Mouse (Mus musculus) forebrain, postnatal 0 days (tissue): ENCODE measurements around the gene Abcf3. TPM values are rescaled to one million over a fixed set of nuclear protein-coding genes. Genes with fewer than 3 reads are reported as not detected.

ENCODE experiments used
- ATAC-seq: fragments of 200-750 bp; cut with Nextera tagmentation; 2 replicates; pipeline ENCODE4 v1.8.0; 2017; ENCODE audit warnings: mild to moderate bottlenecking, moderate library complexity
- DNase-seq: peaks from one replicate; pipeline ENCODE4 v3.0.0-alpha.2; 2015
- H3K27ac ChIP-seq: fragments of 300-500 bp; sonication (generic); 2 replicates; pipeline ENCODE4 v1.5.1; 2014; ENCODE audit warnings: low read depth, mild to moderate bottlenecking, antibody characterized with exemption, low read length, moderate library complexity, mixed read lengths
- H3K27me3 ChIP-seq: fragments of 300-500 bp; sonication (generic); 2 replicates; pipeline ENCODE4 v1.6.1; 2014; ENCODE audit warnings: mild to moderate bottlenecking, low read length, mixed read lengths; ENCODE audit not compliant: insufficient read depth
- H3K36me3 ChIP-seq: fragments of 300-500 bp; sonication (generic); 2 replicates; pipeline ENCODE4 v1.6.1; 2014; ENCODE audit warnings: mild to moderate bottlenecking, moderate library complexity; ENCODE audit not compliant: insufficient read depth
- H3K4me1 ChIP-seq: fragments of 300-500 bp; sonication (generic); 2 replicates; pipeline ENCODE4 v1.6.1; 2014; ENCODE audit warnings: antibody characterized with exemption; ENCODE audit not compliant: insufficient read depth
- H3K4me2 ChIP-seq: fragments of 300-500 bp; sonication (generic); 2 replicates; pipeline ENCODE4 v1.6.1; 2014; ENCODE audit warnings: low read depth, mild to moderate bottlenecking, moderate library complexity
- H3K4me3 ChIP-seq: fragments of 300-500 bp; sonication (generic); 2 replicates; pipeline ENCODE4 v1.5.1; 2014; ENCODE audit warnings: low read depth, low read length, mixed read lengths
- H3K9ac ChIP-seq: fragments of 300-500 bp; sonication (generic); 2 replicates; pipeline ENCODE4 v1.6.1; 2014; ENCODE audit warnings: mild to moderate bottlenecking
- H3K9me3 ChIP-seq: fragments of 300-500 bp; sonication (generic); 2 replicates; pipeline ENCODE4 v1.6.1; 2016; ENCODE audit warnings: low read length
- CTCF ChIP-seq: sonication (generic); IDR thresholded peaks from 2 replicates; pipeline ENCODE4 v1.5.1; 2016; ENCODE audit warnings: antibody characterized with exemption, control low read depth, low read depth
- WGBS: fragments of 180-500 bp; shearing (Covaris S2); extraction: QIAGEN DNeasy Blood & Tissue Kit; methylation state at CpG from one replicate; pipeline ENCODE4 v1.1.7; 2014; 5-methylcytosine and 5-hydroxymethylcytosine counted together
- polyA plus RNA-seq: library from polyadenylated mRNA; unstranded; fragments of >200 nt; fragmentation: Nextera tagmentation; extraction: Ambion mirVana; gene quantifications from 2 replicates; pipeline ENCODE4 v1.2.1, GENCODE M21; 2015
- total RNA-seq: library from RNA; depleted of rRNA; stranded (reverse); fragments of >200 nt; gene quantifications from 2 replicates; pipeline ENCODE4 v1.2.3, GENCODE M21; 2014; rRNA removed

Abcf3 gene
- total RNA-seq (71.7 and 72.7 TPM in 2 replicates), polyA plus RNA-seq (58.0 and 60.3 TPM in 2 replicates)

GRCm38 (mm10) chr16:20548096-20548948, at the start of gene Abcf3:
Gene Abcf3, plus strand, starts transcription at chr16:20548577.
- peak; percentile 100 for DNase-seq
- H3K4me1 ChIP-seq = peaks cover 3% of the 10 kb centered on the region; the same call in 1 of the 2 replicates
- WGBS = under 1% methylated on average over 54 of the region's 56 CpGs
- H3K4me2 ChIP-seq = peak within 1 kb of the TSS; percentile 91
- H3K9ac ChIP-seq = peak within 1 kb of the TSS; percentile 73
- no peaks in the 10 kb centered on the region for H3K27me3 ChIP-seq
- peak within 1 kb of the TSS; percentile 66 for H3K27ac ChIP-seq
- peak; percentile 100 for ATAC-seq
- H3K4me3 ChIP-seq = peak within 1 kb of the TSS; percentile 92
- peak; percentile 15; the same call in 1 of the 2 replicates for TF ChIP-seq CTCF
- H3K9me3 ChIP-seq = no peaks in the 10 kb centered on the region
- peaks cover 54% of the 10 kb centered on the region for H3K36me3 ChIP-seq

- peaks cover 28% of the 10 kb centered on the region for H3K36me3 ChIP-seq
- H3K4me1 ChIP-seq = no peaks in the 10 kb centered on the region
- DNase-seq = peak; percentile 95
- peak; percentile 27; the same call in 1 of the 2 replicates for TF ChIP-seq CTCF
- ATAC-seq = peak; percentile 95
- peak within 1 kb of the TSS; percentile 57 for H3K4me2 ChIP-seq
- whole genome bisulfite sequencing = under 1% methylated on average over 49 of the region's 49 CpGs
- no peaks in the 10 kb centered on the region for H3K9me3 ChIP-seq
- H3K4me3 ChIP-seq = peak within 1 kb of the TSS; percentile 83
- H3K27me3 ChIP-seq = no peaks in the 10 kb centered on the region
- peak within 1 kb of the TSS; percentile 89 for H3K27ac ChIP-seq
- peak within 1 kb of the TSS; percentile 82 for H3K9ac ChIP-seq
Measured at GRCm38 (mm10) chr16:20498677-20499475, 49.5 kb upstream of the Abcf3 start, which contains the start of gene Eif2b5. Gene Eif2b5, plus strand, starts transcription at chr16:20498817.

- WGBS = 89% methylated on average over 8 of the region's 8 CpGs
- TF ChIP-seq CTCF = no peak
- Histone ChIP-seq H3K27me3 (no peaks in the 10 kb centered on the region), H3K4me2 (no peak overlapping the region), H3K9me3 (no peaks in the 10 kb centered on the region), H3K36me3 (peaks cover 96% of the 10 kb centered on the region), H3K4me1 (no peaks in the 10 kb centered on the region), H3K9ac (no peak overlapping the region), H3K27ac (no peak overlapping the region), H3K4me3 (no peak overlapping the region)
- no peak for ATAC-seq
- DNase-seq = no peak
Measured at GRCm38 (mm10) chr16:20506000-20506399, 42.4 kb upstream of the Abcf3 start.

- Histone ChIP-seq H3K36me3 (peaks cover 70% of the 10 kb centered on the region), H3K27me3 (no peaks in the 10 kb centered on the region), H3K4me1 (no peaks in the 10 kb centered on the region), H3K27ac (no peak overlapping the region), H3K9me3 (no peaks in the 10 kb centered on the region), H3K9ac (no peak overlapping the region), H3K4me3 (no peak overlapping the region), H3K4me2 (no peak overlapping the region)
- DNase-seq (peak; percentile 26), ATAC-seq (0 out of 2 replicates have a peak, but pooled peaks have one; percentile 36)
- TF ChIP-seq CTCF = peak; percentile 54
- 79% methylated on average over 3 of the region's 3 CpGs for WGBS
Measured at GRCm38 (mm10) chr16:20509349-20509748, 39.0 kb upstream of the Abcf3 start.

- Histone ChIP-seq H3K27me3 (no peaks in the 10 kb centered on the region), H3K9ac (no peak overlapping the region), H3K9me3 (no peaks in the 10 kb centered on the region), H3K36me3 (peaks cover 49% of the 10 kb centered on the region), H3K4me3 (no peak overlapping the region), H3K4me2 (no peak overlapping the region), H3K4me1 (no peaks in the 10 kb centered on the region), H3K27ac (no peak overlapping the region)
- TF ChIP-seq CTCF = no peak
- no peak for DNase-seq
- no peak for ATAC-seq
- 93% methylated on average over 7 of the region's 7 CpGs for WGBS
Measured at GRCm38 (mm10) chr16:20511277-20511847, 37.0 kb upstream of the Abcf3 start.

- Histone ChIP-seq H3K27ac (peak overlapping the region; percentile 86; the same call in 1 of the 2 replicates), H3K27me3 (no peaks in the 10 kb centered on the region), H3K36me3 (peaks cover 12% of the 10 kb centered on the region), H3K9me3 (no peaks in the 10 kb centered on the region), H3K4me2 (peak overlapping the region; percentile 86), H3K9ac (peak overlapping the region; percentile 94), H3K4me1 (peaks cover 9% of the 10 kb centered on the region; the same call in 1 of the 2 replicates), H3K4me3 (peak overlapping the region; percentile 93)
- ATAC-seq (no peak), DNase-seq (no peak)
- TF ChIP-seq CTCF = no peak
Measured at GRCm38 (mm10) chr16:20516032-20516431, 32.3 kb upstream of the Abcf3 start.
